Mouse (Mus musculus) bone marrow, adult 2 months (tissue): ENCODE data around the gene Snx1. TPM values are rescaled to one million over a fixed set of nuclear protein-coding genes. Genes with fewer than 3 reads are reported as not detected.

Experiments
- H3K27ac ChIP-seq: fragments of 200-500 bp; 2 replicates; pipeline ENCODE4 v1.5.1; 2012; ENCODE audit warnings: low read depth, mild to moderate bottlenecking, control low read depth, inconsistent platforms, low read length; ENCODE audit not compliant: control insufficient read depth, poor library complexity, insufficient read depth
- H3K4me1 ChIP-seq: fragments of 200-500 bp; 2 replicates; pipeline ENCODE4 v1.6.1; 2011; ENCODE audit warnings: low read length; ENCODE audit not compliant: control insufficient read depth, insufficient read depth
- H3K4me3 ChIP-seq: fragments of 200-500 bp; replicated peaks from 2 replicates; pipeline ENCODE3; 2011; ENCODE audit warnings: mild to moderate bottlenecking, low read depth, low read length, control low read depth; ENCODE audit not compliant: control insufficient read depth
- CTCF ChIP-seq: fragments of 200-500 bp; IDR thresholded peaks from 2 replicates; pipeline ENCODE4 v1.5.1; 2011; ENCODE audit warnings: low read length, control low read depth; ENCODE audit not compliant: control insufficient read depth, insufficient read depth
- POLR2A ChIP-seq: fragments of 200-500 bp; IDR thresholded peaks from 2 replicates; pipeline ENCODE4 v1.6.1; 2011; ENCODE audit warnings: low read depth, mild to moderate bottlenecking, control low read depth, low read length, borderline replicate concordance; ENCODE audit not compliant: control insufficient read depth
- WGBS: fragments of 180-500 bp; shearing (Covaris S2); methylation state at CpG from one replicate; pipeline ENCODE4 v1.1.7; 2018; 5-methylcytosine and 5-hydroxymethylcytosine counted together
- polyA plus RNA-seq: library from polyadenylated mRNA; stranded (reverse); fragments of >200 nt; gene quantifications from 2 replicates; pipeline ENCODE4 v1.2.4, GENCODE M21; 2011; ENCODE audit warnings: low replicate concordance; ENCODE audit not compliant: missing spikeins, insufficient read depth, insufficient read length

Gene Snx1
- polyA plus RNA-seq, 1 experiment: 44.1 TPM

GRCm38 (mm10) chr9:66061656-66062055 lies 64.7 kb downstream of the Snx1 start:
- WGBS: 95% methylated on average over 3 of the region's 3 CpGs
- no peaks in the 10 kb centered on the region; the same call in 1 of the 2 replicates for H3K4me1 ChIP-seq

GRCm38 (mm10) chr9:66060986-66061385 lies 65.4 kb downstream of the Snx1 start:
- 41% methylated on average over 4 of the region's 4 CpGs for WGBS
- Histone ChIP-seq H3K4me1 (no peaks in the 10 kb centered on the region; the same call in 1 of the 2 replicates), H3K4me3 (peak overlapping the region; percentile 89), H3K27ac (no peak overlapping the region)
- TF ChIP-seq CTCF (no peak), POLR2A (no peak)

More at GRCm38 (mm10) chr9:66061656-66062055, 64.7 kb downstream of the Snx1 start:
- TF ChIP-seq POLR2A (no peak), CTCF (no peak)
- Histone ChIP-seq H3K4me3 (no peak overlapping the region), H3K27ac (no peak overlapping the region)

- peak overlapping the region; percentile 89 for H3K4me3 ChIP-seq
- no peak for TF ChIP-seq POLR2A
- no peak for TF ChIP-seq CTCF
- H3K4me1 ChIP-seq: no peaks in the 10 kb centered on the region; the same call in 1 of the 2 replicates
- peak overlapping the region; percentile 87 for H3K27ac ChIP-seq
- WGBS: under 1% methylated on average over 20 of the region's 20 CpGs
Observed at GRCm38 (mm10) chr9:66060308-66060647, 66.1 kb downstream of the Snx1 start.

- Histone ChIP-seq H3K27ac (peak within 1 kb of the TSS; percentile 87), H3K4me1 (no peaks in the 10 kb centered on the region; the same call in 1 of the 2 replicates), H3K4me3 (peak within 1 kb of the TSS; percentile 89)
- WGBS: under 1% methylated on average over 51 of the region's 51 CpGs
- TF ChIP-seq POLR2A: peak; percentile 83; the same call in 1 of the 2 replicates
- TF ChIP-seq CTCF: no peak
Observed at GRCm38 (mm10) chr9:66059583-66060307, 66.6 kb downstream of the Snx1 start, which contains the start of gene Ppib. Gene Ppib, plus strand, starts transcription at chr9:66060222.

GRCm38 (mm10) chr9:66053620-66054019 lies 72.8 kb downstream of the Snx1 start:
- WGBS: 62% methylated on average over 1 of the region's 1 CpGs
- TF ChIP-seq POLR2A (no peak), CTCF (no peak)
- Histone ChIP-seq H3K27ac (no peak overlapping the region), H3K4me1 (no peaks in the 10 kb centered on the region), H3K4me3 (no peak overlapping the region)

GRCm38 (mm10) chr9:66052731-66053130 lies 73.7 kb downstream of the Snx1 start:
- 83% methylated on average over 1 of the region's 1 CpGs for WGBS
- H3K4me1 ChIP-seq: no peaks in the 10 kb centered on the region

GRCm38 (mm10) chr9:66051493-66051892 lies 74.9 kb downstream of the Snx1 start:
- WGBS: 59% methylated on average over 4 of the region's 4 CpGs
- Histone ChIP-seq H3K4me3 (no peak overlapping the region), H3K27ac (no peak overlapping the region), H3K4me1 (no peaks in the 10 kb centered on the region)
- TF ChIP-seq CTCF: no peak
- no peak for TF ChIP-seq POLR2A

More at GRCm38 (mm10) chr9:66052731-66053130, 73.7 kb downstream of the Snx1 start:
- H3K4me3 ChIP-seq: no peak overlapping the region
- TF ChIP-seq CTCF (no peak), POLR2A (no peak)
- H3K27ac ChIP-seq: no peak overlapping the region

- no peak overlapping the region for H3K27ac ChIP-seq
- H3K4me1 ChIP-seq: no peaks in the 10 kb centered on the region
- TF ChIP-seq CTCF: no peak
- no peak for TF ChIP-seq POLR2A
- no peak overlapping the region for H3K4me3 ChIP-seq
- 70% methylated on average over 6 of the region's 6 CpGs for WGBS
Observed at GRCm38 (mm10) chr9:66049931-66050601, 76.3 kb downstream of the Snx1 start.
